Mouse (Mus musculus): Measurements from ENCODE around the gene Plch1. TPM values are rescaled to one million over a fixed set of nuclear protein-coding genes. Genes with fewer than 3 reads are reported as not detected.

Gene Plch1
- polyA plus RNA-seq, 1 experiment from 2014 or later = 1.2 TPM

GRCm38 (mm10) chr3:63664575-63665243, 234.6 kb downstream of the Plch1 start:
- Histone ChIP-seq H3K9me3 (no peaks in the 10 kb centered on the region), H3K4me3 (no peak overlapping the region), H3K27me3 (no peaks in the 10 kb centered on the region), H3K9ac (no peak overlapping the region), H3K4me1 (no peaks in the 10 kb centered on the region), H3K27ac (no peak overlapping the region), H3K4me2 (no peak overlapping the region), H3K36me3 (no peaks in the 10 kb centered on the region)
- ATAC-seq (ENCODE audit: insufficient number of reproducible peaks, low FRiP score, low TSS enrichment, low read depth) = no peak
- WGBS = 61% methylated on average over 6 of the region's 6 CpGs

Other genes with a start within 250 kb of the Plch1 start
- gene E130311K13Rik, start 30.0 kb upstream of the Plch1 start, polyA plus RNA-seq (2015; fragmentation: Nextera tagmentation; extraction: Ambion mirVana) = 7.9 and 8.4 TPM in 2 replicates
- gene Slc33a1, start 65.3 kb upstream of the Plch1 start, polyA plus RNA-seq (2015; fragmentation: Nextera tagmentation; extraction: Ambion mirVana) = 16.5 and 17.6 TPM in 2 replicates
- 37.5 and 39.1 TPM in 2 replicates for gene Gmps, start 76.6 kb upstream of the Plch1 start, polyA plus RNA-seq (2015; fragmentation: Nextera tagmentation; extraction: Ambion mirVana)
- gene Vmn2r1, start 182.1 kb upstream of the Plch1 start, polyA plus RNA-seq (2015; fragmentation: Nextera tagmentation; extraction: Ambion mirVana) = 0.04 TPM in 1 of 2 replicates, not detected in the other
- gene Vmn2r2, start 242.5 kb upstream of the Plch1 start, polyA plus RNA-seq (2015; fragmentation: Nextera tagmentation; extraction: Ambion mirVana) = not detected in 2 replicates

Measured in limb, embryonic 15.5 days (tissue).